Mouse (Mus musculus) adrenal gland, postnatal 36 days (tissue): ENCODE results near the gene Ankrd35. TPM values are rescaled to one million over a fixed set of nuclear protein-coding genes. Genes with fewer than 3 reads are reported as not detected.
"Not testable (repeated sequence)": the region's sequence is repeated elsewhere in the genome, so short reads cannot be mapped to it uniquely, and the experiment has no call there.

ENCODE experiments used
- DNase-seq, 2 experiments: peaks; one replicate each; pipeline ENCODE4 v3.0.0; 2021; ENCODE audit warnings: mixed read lengths in 1 of 2
- long read RNA-seq, 2 experiments: library from polyadenylated mRNA; stranded (forward); transcript quantifications; one replicate each; pipeline ENCODE4 v2.0.0; 2021; ENCODE audit warnings: borderline sequencing depth in 2 of 2
- total RNA-seq, 2 experiments: library from RNA; stranded (reverse); gene quantifications; 2 replicates each; pipeline ENCODE4 v1.2.3; 2021

The Ankrd35 gene
- total RNA-seq, result 1 to 10 TPM; 1.3 to 3.9 TPM
- long read RNA-seq, experiment 1, full-length matches to known transcripts, result 1 of 18 reads
- long read RNA-seq, experiment 1, partial matches to known transcripts, result 8 of 18 reads
- long read RNA-seq, experiment 1, other reads (novel, unspliced or antisense), result 9 of 18 reads
- long read RNA-seq, experiment 2, partial matches to known transcripts, result 1 of 4 reads
- long read RNA-seq, experiment 2, other reads (novel, unspliced or antisense), result 3 of 4 reads

DNA sequence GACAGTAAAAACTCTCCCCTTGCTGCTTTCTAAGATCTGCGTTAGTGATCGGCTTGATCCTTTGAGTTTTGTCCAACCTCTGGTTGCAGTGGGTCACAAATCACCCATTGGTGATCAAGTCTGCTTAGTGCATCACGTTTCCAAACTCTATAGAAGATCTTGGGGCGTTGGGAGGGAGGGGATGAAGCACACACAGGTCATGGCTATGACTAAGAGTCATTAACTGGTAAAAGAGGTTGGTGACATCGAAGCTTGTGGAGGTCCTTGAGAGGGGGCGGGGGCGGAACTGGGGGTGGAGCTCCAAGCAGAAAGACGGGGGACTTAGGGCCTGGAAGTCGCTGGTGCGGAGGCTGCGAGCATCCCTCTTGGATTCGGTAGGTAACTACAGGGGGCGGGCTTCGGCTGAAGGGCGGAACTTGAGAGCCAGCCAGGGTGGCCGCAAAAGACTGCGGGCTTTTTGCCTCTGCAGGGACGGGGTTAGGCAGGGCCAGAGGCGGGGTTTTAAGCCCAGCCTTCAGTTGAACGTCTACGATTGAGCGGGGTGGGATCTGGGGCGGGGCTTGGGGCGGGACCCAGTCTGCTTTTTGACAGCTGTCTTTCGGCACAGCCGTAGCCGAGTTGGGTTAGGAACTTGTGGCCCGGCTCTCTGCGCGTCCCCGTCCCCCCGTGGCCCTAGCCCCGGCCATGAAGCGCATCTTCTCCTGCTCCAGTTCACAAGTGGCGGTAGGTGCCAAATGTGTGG is at the start of gene Ankrd35:
Gene Ankrd35, plus strand, starts transcription at position 405 of the 742 bp plus-strand sequence.
- DNase-seq, result peak; percentile 83 to 84

DNA sequence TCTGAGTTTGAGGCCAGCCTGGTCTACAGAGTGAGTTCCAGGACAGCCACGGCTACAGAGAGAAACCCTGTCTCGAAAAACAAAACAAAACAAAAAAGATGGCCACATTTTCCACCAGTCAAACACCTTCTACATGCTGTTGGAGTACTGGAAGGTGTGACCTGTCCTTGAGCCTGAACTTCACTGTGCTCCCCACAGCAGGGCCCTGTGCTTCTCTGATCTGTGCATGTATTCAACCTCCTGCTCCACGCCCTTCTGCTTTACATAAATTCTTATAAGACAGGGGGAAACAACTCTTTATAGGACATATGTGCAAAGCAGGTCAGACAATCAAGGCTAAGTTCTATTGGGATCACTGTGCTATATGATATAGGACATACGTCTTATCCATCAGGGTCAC is 46.7 kb upstream of the Ankrd35 start:
- DNase-seq, result no peak

DNA sequence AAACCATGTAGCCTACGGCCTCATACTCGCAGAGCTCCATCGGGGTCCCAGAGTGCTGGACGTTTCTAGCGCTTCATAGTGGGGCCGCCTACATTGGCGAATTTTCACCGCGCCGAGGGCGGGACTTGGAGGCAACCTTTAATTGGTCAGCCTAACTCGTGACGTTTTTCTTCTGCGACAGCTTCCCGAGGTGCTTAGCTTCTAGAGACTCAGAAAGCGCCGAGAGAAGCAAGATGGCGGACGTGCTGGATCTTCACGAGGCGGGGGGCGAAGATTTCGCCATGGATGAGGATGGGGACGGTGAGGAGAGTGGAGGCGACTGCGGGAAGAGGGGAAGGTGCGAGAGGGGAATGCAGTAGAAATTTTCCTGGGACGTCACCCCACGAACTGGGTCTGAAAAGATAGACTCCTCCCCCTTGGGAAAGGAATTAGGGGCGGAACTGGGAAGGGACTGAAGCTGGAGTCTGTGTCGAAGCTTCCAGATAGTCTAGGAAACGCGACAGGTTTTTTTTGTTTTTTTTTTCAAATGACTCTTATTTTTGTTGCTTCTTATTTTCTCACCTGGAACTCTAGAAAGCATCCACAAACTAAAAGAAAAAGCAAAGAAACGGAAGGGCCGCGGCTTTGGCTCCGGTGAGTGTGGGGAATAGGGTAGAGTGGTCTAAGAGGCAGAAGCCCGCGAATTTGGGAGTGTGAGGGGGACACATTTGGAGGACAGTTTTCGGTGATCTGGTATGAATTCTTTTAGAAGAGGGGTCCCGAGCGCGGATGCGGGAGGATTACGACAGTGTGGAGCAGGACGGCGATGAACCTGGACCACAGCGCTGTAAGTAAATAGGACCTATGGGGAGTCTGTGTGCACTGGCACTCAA is 40.0 kb upstream of the Ankrd35 start, which contains the start of gene Rbm8a:
Gene Rbm8a, plus strand, starts transcription at position 205 of the 872 bp plus-strand sequence.
- peak; percentile 95 to 96 for DNase-seq

DNA sequence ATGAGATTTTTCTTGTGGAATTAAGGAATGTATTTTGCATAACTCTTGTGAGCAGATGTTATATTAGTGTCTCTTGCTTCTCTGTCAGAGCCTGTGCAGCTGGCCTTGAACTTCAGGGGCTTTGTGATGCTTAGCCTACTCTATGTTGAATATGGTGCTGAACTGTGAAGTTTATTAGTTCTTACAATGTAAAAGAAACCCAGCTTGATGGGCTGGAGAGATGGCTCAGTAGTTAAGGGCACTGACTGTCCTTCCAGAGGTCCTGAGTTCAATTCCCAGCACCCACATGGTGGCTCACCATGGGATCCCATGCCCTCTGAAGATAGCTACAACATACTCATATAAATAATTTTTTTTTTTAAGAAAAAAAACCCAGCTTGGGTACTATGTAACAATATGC is 37.9 kb upstream of the Ankrd35 start:
- no peak for DNase-seq

DNA sequence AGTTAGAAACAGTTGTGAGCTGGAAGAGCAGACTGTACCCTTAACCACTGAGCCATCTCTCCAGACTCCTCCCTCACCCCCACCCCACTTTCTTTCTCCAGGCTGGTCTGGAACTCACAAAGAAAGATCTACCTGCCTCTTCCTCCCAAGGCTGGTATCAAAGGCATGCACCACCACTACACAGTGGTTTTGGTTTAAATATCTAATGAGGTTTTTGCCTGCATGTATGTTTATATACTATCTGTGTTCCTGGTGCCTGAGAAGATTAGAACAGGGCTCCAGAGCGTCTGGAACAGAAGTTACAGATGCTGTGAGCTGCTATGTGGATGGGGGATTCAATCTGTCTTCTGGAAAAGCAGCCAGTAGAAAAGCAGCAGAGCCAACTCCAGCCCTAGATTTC is 35.9 kb upstream of the Ankrd35 start:
- no peak for DNase-seq

DNA sequence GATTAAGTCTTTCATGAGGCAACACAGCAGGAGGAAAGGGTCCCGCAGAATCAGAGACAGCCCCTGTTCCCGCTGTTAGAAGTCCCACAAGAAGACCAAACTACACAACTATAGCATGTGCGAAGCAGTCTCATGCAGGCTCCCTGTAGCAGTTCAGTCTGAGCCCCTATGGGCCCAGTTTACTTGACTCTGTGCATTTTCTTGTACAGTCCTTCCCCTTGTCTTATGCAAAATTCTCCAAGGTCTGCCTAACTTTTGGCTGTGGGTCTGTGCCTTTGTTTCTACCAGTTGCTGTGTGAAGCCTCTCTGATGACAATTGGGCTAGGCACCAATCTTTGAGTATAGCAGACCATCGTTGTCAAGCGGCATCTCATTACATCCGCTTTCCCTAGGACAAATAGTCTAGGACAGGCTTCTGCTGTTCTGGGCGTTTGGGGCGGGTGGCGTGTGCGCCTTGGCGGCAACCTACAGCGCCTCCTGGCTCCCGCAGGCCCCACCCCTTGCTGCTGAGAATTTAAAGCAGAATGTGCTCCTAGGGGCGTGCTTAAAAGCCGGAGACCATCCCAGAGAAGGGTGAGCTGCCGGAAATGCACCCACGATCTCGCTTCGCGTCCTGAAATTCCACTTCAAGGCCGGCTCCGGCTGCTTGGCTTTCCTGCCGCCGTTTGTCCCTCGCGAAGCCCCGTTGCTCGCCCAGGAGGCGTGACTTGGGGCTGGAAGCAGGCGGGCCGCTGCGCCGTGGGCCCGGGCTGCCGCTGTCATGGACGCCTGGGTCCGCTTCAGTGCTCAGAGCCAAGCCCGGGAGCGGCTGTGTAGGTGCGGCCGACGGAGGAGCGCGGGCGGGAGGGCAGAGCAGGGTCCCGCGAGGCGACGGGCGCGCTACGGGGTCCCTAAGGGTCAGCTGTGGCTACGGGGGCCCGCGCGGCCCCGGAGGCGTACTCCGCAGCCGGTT is 34.7 kb upstream of the Ankrd35 start, which contains the start of the genes Pex11b and Gm42957:
Gene Pex11b, plus strand, starts transcription at position 449 of the 952 bp plus-strand sequence.
Gene Gm42957, plus strand, starts transcription at position 547 of the 952 bp plus-strand sequence.
- peak; percentile 95 for DNase-seq

DNA sequence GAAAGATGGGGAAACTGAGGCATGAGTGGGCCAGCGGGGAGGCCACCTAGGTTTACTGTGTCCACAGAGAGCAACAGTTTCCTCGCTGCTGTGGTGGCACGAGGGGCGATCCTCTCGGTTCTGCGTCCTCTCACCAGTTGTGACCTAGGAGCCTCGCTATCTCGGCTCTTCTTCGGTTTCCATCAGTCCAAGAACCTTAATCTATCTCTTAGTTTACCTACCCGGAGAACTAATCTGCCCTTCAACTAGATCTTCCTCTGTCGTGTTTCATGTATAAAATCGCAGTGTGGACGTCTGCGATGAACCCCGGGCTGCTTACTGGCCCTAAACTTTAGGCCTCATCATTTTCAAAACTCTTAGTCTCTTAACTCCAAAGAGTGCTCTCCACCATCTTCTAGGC is 34.0 kb upstream of the Ankrd35 start:
- no peak for DNase-seq

DNA sequence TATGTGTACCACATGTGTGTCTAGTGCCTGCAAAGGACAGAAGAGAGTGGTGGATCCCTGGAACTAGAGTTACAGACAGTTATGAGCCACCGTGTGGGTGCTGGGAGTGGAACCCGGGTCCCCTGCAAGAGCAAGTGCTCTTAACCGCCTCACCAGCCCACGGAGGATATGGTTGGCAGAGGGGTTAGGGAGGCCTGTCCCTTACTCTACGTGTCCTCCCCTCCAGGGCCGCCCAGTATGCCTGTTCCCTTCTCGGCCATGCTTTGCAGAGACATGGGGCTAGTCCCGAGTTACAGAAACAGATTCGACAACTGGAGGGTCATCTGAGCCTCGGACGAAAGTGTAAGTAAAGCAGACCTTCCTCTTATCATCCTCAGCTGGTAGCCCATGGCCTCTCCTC is 33.5 kb upstream of the Ankrd35 start:
- no peak for DNase-seq

DNA sequence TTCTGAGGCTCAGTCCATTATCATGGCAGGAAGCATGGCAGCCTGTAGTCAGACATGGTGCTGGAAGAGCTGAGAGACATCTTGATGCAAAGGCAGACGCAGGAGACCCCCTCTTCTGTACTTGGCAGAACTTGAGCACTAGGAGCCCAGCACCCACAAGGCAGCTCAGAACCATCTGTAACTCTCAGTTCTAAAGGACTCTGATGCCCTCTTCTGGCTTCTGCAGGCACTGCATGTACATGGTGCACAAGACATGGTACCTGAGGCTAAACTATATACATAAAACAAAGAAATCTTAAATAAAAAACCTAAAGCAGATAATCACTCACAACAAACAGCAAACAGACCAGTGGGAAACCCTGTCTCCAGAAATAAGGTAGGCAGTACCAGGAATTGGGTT is 30.7 kb upstream of the Ankrd35 start:
- peak; percentile 70 to 80 for DNase-seq

DNA sequence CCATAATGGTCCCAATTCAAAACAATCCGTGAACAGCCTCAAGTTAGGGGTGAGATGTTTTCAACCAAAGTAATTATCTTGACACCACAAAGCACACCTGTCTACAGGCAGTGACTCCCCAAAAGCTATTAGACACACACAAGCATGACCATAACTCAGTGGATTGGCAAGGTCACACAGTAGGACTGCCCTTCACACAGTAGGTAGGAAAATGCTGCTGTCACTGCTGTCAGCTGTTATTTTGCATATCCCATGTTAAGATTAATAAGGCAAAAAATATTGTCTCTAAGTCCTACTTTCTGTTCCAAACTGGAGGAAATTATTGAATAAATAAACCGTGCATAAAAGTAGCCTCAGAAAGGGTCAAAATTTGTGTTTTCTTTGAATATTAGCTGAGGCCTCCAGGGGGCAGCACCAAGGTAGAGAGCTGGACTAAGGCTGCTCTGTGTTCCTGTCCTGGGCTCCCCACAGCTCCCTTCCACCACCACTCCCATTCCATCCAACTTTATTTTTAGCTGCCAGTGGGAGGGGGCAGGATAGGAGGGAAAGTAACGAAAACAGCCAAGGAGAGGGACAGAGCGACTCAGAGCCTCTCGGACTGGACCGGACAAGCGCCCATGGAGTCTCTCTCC is 24.8 kb upstream of the Ankrd35 start, which contains the start of gene Itga10:
Gene Itga10, plus strand, starts transcription at position 567 of the 632 bp plus-strand sequence.
- DNase-seq, result peak; percentile 27 to 58

DNA sequence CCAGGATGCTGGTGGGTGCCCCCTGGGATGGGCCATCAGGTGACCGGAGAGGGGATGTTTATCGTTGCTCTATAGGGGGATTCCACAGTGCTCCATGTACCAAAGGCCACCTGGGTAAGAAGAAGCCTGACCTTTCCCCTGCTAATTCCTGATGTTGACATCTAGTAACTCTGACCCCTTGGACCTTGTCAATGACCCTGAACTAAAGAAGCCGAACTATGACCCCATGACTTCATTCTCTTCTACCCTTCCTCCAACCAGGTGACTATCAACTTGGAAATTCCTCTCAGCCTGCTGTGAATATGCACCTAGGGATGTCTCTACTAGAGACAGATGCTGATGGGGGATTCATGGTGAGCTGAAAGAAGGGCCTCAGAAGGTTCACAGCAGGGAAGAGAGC is 22.6 kb upstream of the Ankrd35 start:
- no peak for DNase-seq

DNA sequence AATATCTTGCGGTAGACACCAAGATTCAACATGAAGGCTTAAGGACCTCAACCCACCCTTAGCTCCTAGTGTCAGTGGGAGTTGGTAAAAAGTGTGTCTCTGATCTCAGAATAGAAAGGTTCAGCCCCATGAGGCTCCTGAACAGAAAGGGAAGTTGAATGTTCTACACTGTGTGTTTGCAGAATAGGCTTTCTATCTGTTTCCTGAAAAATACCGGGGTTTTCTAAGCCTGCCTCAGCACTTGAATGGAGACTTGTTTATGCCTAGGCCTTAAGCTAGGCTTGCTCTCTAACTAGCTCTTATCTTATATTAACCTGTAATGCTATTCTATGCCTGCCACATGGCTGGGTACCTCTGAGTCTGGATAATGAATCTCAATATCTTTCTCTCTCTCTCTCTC is 9.0 kb upstream of the Ankrd35 start:
- no peak for DNase-seq

DNA sequence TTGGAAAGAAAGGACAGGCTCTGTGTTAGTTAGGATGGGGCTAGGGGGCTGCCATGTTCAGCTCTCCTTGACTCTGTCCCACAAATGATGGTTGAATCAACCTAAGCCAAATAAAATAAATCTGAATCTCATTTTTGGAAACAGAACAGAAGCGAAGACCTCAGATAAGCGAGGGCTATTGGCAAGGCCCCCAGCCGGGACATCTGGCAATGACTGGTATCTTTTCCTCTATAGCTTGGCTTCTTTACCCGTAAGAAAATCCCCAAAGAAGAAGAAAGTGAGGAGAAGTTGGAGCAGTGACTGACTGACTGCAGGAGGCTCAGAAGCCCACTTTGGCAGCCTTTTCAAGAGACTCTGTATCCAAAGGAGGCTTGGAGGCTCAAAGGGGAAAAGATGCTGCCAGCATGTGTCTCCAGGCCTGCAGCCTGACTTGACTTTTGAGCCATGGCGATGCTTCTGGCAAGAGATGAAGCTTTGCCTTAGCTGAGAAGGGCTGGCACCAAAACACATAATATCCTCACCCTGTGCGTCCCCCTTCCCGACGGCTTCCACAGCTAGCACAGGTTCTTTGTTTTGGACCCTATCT is 7.1 kb upstream of the Ankrd35 start:
- peak in 1 of 2 experiments; percentile 16 for DNase-seq

DNA sequence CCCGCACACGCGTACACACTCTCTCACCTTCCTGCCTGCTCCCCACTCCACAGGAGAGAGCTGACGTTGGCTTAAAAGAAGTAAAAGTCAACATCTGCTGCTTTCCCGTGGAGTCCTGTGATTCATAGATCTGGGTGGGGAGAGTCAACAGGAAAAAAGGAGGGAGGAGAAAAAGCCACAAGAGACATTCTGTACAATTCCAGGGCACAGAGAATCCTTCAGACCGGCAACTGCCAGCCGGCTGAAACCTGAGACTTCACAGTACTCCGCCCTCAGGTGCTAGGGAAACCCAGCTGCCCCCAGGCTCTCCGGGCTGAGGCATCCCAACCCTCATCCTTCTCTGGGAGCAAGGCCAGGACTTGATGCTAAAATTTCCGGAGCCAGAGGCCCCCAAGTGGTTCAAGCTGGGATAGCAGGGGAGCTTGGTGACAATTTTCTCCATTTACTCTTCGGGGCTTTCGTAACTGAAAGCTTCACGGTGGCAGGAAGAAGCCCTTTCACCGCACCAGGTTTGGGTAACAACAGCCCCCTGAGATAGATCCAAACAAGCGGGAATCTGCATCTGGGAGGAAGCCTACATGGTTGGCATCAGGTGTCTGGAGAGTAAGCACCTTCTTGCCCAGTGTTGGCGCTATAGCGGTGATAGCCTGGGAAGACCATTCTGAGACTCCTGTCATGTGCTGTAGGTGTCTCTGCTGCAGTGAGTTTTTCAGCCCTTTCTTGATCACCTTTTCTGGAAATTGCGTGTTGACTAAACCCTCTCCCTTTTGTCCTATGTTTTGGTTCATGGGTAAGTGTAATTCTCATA is 6.3 kb upstream of the Ankrd35 start:
- peak; percentile 76 to 85 for DNase-seq

DNA sequence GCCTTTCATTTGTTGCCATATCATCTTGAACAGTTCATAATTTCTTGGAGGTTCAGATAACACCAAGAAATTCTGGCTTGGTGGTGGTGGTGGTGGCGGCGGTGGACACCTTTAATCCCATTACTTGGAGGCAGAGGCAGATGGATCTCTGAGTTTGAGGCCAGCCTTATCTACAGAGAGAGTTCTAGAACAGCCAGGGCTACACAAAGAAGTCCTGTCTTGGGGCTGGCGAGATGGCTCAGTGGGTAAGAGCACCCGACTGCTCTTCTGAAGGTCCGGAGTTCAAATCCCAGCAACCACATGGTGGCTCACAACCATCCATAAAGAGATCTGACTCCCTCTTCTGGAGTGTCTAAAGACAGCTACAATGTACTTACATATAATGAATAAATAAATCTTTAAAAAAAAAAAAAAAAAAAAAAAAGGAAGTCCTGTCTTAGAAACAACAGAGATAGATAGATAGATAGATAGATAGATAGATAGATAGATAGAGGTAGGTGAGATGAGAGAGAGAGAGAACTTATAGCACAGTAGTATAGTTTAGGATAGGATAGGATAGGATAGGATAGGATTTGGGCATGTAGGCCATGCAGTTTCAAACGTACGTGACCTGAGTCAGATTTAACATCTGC is 4.1 kb upstream of the Ankrd35 start:
- DNase-seq, result not testable (repeated sequence)

DNA sequence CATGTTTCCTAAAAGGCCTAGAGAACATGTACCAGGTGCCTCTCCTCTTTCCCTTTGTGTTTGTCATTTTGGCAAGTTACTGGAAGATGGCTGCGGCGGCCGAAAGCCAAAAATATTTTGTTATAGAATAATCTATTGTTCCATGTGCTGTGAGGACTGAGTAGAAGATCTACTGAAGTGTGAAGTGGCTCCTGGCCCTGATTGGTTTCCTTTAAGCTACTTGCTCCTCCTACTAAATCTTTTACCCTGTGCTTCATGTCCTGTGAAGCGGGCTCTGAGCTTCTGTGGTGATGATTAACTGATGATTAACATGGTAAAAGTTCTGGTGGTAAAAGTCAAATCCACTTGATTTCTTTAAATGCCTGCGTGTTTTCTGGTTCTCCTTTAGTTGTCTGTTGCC is 3.0 kb upstream of the Ankrd35 start:
- DNase-seq, result no peak

DNA sequence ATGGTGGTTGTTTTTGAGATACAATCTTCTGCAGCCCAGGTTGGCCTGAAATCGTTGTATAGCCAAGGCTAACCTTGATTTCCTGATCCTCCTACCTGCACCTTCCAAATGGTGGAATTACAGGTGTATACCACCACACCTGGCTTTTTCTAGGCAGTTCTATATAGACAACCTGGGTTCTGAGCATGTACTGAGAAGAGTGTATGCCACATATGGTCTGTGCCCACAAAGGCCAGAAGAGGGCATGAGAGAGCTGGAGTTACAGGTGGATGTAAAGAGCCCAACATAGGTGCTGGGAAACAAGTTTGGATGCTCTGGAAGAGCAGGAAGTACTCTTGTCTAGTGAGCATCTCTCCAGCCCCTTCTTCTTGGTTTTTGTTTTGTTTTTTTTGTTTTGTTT is 2.6 kb upstream of the Ankrd35 start:
- DNase-seq, result peak; percentile 44 to 48

DNA sequence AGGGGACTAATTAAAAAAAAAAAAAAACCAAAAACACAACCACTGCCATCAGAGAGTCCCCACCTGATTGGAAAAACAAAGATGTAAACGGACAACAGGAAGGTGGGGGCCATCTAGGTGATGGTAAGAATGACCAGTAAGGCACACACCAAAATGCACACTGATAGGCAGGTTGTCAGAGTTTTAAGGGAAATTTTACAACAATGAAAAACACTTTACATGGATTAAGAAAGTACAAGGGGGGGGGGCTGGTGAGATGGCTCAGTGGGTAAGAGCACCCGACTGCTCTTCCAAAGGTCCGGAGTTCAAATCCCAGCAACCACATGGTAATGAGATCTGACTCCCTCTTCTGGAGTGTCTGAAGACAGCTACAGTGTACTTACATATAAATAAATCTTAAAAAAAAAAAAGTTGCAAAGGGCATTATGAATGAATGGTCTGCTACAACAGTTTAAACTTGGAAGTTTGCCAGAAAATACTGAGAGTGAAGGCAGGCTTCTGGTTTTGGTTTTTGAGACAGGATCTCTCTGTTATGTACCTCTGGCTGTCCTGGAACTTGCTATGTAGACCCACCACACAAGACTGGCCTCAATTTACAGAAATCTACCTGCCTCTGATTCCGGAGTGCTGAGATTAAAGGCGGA is 1.4 kb upstream of the Ankrd35 start:
- no peak for DNase-seq
